Mouse (Mus musculus): ENCODE results near the gene H1fnt.
A peak's percentile ranks its signal among the peaks of the same experiment; 100 is the strongest.

Gene H1fnt

DNA sequence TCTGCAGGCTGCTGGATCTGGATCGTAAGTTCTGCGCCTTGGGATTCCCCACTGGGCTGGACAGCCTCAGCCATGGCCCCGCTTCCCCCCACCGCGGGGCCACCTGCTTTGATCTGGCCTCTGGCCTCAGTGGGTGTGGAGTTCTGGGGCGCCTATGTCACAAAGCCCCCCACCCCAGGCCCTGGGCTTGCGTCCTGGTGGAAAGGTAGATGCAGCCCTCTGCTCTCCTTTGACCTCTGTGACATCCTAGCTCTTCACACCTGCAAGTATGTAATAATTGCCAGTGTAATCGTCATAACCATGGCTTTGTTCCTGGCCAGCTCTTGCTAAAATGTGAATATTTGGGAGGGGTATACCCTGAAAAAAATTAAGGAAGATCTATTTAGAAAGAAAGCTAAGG, at the start of gene H1fnt:
TSS of gene H1fnt (minus strand) at position 101 of the 400 bp plus-strand sequence.
- DNase-seq = no peak

DNA sequence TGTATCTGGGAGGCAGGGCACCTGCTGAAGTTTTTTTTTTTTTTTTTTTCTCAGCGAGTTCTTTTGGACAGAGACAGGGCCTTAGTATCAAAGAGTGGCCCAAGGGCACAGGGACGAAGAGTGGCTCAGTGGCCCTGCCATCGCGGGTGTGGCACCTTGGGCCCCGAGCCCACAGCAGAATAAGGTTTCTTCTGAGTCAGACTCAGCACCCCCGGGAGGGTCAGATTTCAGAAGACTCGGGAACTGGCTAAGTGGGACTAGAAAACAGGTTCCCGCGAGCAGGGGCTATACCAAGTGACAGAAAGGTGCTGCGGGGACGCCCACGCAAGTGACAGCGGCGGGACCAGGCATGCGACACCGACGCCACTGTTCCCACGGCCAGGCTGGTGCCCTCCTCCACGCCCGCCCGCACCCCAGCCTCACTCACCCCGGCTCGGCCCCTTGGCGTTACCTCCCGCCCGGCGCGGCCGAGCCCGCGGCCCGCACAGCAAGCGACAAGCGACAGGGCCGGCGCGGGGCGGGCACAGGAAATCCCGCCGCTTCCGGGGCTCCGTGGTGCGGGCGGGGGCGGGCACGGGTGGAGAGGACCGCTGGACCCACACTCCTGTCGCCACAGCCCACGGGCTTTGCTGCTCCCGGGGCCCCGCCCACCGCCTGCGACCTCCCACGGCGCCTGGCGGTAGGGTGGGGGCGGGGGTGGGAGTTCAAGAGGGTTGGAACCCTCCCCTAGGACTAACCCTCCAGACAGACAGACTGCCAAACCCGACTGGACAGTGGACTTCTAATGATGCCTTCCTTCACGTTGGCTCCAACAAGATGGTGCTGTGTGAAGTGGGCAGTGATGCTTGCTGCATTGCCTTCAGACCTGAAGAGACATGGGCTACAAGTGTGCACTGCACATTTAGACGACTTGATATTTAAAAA, 38.8 kb upstream of the H1fnt start, which contains the start of gene Zfp641:
TSS of gene Zfp641 (minus strand) at position 534 of the 924 bp plus-strand sequence.
- peak; percentile 58 for DNase-seq

DNA sequence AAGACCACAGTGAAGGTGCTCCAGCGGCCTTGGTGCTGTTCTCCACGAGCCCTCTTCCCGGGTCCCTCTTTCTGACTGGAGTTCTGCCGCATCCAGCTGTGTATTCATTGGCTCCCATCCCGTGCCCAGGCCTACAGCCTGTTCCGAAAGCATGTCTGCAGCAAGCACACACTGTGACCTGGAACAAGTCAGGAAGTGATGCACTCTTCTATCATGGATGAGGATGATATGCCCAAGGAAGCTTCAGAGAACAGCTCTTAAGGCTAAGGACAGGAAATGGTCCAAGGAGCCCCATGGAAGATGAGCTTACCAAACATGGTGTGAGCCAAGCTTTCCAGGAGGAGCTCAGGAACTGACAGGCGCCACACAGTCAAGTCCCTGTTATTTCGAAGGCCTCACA, 36.6 kb upstream of the H1fnt start:
- no peak for DNase-seq

DNA sequence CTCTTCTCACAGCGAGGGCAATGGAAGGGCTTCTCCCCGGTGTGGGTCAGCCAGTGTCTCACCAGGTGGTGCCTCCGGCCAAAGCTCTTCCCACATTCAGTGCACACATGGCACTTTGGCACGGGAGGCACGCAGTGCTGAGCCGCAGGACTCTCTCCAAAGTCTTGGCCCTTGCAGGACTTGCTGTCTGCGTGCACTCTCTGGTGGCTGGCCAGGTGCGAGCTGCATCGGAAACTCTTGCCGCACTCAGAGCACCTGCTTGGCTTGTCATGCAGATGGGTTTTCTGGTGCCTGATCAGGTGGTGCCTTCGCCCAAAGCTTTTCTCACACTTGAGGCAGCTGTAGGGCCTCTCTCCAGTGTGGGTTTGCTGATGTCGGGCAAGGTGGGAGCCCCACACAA, 31.5 kb upstream of the H1fnt start:
- DNase-seq = no peak

DNA sequence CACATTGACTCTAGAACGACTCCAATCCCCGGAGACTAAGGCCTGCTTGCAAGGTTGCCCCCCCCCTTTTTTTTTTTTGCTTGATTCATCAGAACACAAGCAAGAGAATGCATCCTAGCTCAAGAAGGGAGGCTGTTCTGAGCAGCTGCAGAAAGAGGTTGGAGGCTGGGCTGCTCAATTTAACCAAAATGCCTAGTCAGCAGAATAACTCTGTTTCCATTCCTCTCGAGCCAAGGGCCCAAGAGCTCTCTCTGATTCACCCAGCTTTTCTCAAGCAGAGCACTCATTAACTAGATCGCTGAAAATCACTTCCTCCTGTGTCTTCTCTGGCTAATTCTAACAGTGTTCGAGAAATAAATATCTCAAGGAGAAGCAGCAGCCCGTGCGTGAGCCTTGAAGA, 29.3 kb upstream of the H1fnt start:
- no peak for DNase-seq

DNA sequence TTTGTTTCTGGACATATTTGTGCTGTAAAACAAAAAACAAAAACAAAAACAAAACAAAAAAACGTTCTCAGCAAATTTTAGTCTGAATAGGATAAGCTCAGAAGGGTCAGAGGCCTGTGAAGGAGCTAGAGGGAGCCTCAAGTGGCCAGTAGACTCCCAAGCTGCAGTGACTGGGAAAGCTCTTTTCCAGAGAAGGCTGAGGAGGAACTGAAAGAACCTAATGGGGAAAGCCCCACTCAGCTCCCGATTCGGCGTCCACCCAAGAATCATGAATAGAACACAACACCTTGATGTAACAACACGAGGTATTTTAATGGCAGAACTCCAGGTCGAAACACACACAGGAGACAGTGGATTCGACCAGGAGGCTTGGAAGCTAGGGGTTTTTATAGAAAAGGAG, 683 bp upstream of the H1fnt start:
- DNase-seq = no peak

- no peak for DNase-seq
These were observed 822 bp downstream of the H1fnt start for GRCm38 (mm10) chr15:98256271-98256670.

DNA sequence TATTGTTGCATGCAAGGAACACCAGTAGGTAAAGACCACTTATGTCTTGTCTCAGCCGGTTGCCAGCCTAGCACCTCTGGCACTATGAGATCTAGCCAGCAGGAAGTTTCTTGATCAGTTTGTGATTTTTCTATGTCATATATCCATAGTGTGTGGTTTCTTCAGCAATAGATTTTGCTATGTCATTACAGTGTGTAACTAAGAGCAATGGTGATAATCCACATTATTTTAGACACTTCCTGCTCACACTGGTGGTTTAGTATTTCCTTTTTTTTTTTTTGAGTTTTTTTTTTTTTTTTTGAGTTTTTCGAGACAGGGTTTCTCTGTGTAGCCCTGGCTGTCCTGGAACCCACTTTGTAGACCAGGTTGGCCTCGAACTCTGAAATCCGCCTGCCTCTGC, 21.7 kb downstream of the H1fnt start:
- no peak for DNase-seq

DNA sequence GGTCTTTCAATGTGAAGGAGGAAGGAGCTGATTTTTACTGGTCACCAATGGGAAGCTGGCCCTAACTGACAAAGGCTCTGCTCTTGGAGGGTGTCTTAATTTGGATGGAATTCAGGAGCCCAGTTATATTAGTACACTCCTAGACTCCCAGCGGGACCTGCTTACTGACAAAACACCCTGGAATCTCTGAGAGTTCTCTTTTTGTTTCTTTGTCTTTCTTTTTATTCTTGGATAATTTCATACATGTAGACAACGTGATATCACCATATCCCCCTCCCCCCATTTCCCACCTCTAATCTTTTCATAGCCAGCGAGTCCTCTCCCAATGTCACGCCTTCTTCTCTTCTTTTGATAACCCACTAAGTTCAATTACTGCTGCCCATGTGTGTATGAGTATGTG, 22.7 kb downstream of the H1fnt start, which contains the start of gene Olfr286:
TSS of gene Olfr286 (minus strand) at position 101 of the 400 bp plus-strand sequence.
- no peak for DNase-seq

GRCm38 (mm10) chr15:98226096-98226495, 31.0 kb downstream of the H1fnt start:
- no peak for DNase-seq

- peak; percentile 7 for DNase-seq
These were observed 31.5 kb downstream of the H1fnt start for GRCm38 (mm10) chr15:98225610-98226009.

GRCm38 (mm10) chr15:98222377-98222776, 34.7 kb downstream of the H1fnt start:
- DNase-seq = no peak

DNA sequence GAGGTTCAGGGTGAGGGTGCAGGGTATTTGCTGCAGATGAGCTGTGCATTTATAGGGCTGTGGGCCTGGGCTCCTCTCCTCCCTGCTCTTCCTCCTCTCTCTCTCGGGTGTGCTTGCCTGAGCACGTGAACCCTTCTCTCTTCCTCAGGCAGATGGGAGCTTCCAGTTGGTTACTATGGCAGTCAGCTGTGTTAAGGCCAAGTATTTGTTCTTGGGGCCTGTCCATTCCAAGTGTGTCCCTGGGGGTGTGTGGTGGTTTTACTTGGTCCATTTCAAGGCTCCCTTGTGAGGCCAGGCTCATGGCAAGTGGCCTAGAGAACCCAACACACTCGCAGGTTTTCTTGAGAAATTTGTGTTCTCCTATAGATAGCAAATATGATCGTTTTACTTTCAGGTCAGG, 36.2 kb downstream of the H1fnt start, which contains the start of the genes Gm44579 and Olfr287:
TSS of gene Gm44579 (minus strand) at position 101 of the 400 bp plus-strand sequence.
TSS of gene Olfr287 (minus strand) at position 180 of the 400 bp plus-strand sequence.
- DNase-seq = no peak

DNA sequence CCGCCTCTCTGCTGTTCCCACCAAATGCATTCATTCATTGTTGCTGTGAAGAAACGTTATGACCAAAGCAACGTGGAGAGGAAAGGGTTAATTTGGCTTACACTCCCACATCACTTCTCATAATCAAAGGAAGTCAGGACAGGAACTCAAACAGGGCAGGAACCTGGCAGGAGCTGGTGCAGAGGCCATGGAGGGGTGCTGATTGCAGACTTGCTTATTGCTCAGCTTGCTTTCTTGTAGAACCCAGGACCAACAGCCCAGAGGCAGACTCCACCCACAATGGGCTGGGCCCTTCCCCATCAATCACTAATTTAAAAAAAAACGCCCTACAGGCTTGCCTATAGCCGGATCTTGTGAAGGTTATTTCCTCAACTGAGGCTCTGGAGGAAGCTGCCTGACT, 43.0 kb downstream of the H1fnt start:
- peak; percentile 18 for DNase-seq

- DNase-seq = peak; percentile 26
These were observed 43.7 kb downstream of the H1fnt start for GRCm38 (mm10) chr15:98213336-98213870.

- DNase-seq = no peak
These were observed 47.4 kb downstream of the H1fnt start for GRCm38 (mm10) chr15:98209676-98210075.
